Mouse (Mus musculus): Measurements from ENCODE around the gene Lrfn4. TPM values are rescaled to one million over a fixed set of nuclear protein-coding genes. Genes with fewer than 3 reads are reported as not detected.

The Lrfn4 gene
- total RNA-seq (2023), result 0.18 TPM

DNA sequence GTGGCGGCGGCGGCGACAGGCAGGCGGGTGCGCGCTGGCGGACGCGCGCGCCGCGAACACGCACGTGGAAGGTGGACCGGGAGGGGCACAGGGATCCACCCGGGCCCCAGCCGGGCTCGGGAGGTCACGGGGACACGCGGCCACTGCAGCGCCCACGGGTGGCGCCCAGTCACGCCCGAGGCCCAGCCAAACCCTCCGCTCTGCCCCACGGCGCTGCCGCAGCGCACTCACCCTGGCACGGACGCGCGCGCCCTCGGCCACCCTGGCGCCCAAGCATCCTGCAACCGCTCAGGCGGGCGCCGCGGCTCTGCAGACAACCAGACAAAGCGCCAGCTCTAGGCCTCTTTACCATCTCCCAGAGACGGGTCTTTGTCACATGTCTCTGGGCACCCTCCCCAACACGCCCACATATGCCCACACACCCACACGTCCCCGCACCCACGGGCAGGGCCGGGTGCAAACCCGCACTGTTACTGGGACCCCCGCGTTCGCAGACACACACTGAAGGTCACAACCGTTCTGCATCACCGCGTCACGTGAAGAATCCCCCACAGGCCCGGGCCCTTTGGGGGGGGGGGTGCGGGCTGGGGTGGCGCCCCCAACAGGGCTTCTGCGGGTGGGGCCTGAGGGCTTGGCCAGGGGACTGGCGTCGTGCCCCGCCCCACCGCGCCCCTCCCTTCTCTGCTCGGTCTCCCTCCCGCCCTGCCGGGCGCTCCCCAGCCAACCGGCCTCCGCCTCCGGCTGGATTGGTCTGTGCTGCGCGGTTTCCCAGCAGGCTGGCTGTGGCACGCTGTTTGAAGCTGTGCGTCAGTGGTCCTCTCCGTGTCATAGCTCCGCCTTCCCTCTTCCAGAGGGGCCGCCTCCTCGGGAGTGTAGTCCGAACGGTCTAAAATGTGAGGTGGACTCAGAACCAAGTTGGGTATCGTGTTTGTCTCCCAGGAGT lies at the start of gene Lrfn4:
Lrfn4 (minus strand) TSS at position 517 of the 943 bp plus-strand sequence.

DNA sequence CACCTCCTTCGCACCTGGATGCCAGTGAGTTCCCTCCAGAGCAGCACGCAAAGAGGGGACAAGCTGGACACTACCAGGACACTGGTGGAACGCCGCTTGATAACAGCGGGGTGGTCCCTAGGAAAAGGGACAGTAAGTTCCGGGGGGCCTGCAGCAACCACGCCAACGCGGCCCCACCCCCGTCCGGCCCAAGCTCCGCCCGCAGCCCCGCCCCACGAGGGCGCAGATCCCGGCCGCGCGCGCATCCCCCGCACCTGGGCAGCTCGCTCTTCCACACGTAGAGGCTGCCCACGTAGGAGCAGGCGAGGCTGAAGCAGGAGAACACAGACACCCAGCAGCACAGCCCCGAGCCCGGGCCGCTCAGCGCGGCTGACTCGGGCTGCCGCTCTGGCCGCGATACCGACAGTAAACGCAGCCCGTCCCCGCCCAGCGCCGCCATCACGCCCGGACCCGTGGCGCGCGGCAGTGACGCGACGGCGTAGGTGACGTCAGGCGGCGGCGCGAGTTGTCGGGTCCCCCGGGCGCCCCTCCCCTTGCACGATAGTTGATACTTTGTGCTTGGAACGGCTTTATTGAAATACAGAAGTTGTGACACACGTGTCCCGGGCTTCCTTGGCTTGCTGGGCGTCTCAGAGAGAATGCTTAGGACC lies 9.8 kb upstream of the Lrfn4 start, which contains the start of gene Rce1:
Rce1 (minus strand) TSS at position 463 of the 650 bp plus-strand sequence.

Other genes starting within 250 kb of the Lrfn4 start
- gene Kdm2a, start 217.4 kb downstream of the Lrfn4 start, total RNA-seq (2023), result 153 TPM
- gene Rhod, start 176.2 kb downstream of the Lrfn4 start, total RNA-seq (2023), result 1.7 TPM
- gene Syt12, start 138.2 kb downstream of the Lrfn4 start, total RNA-seq (2023), result not detected
- not detected for gene 2010003K11Rik, start 117.1 kb downstream of the Lrfn4 start, total RNA-seq (2023)
- 5.2 TPM for gene Pcx, start 105.2 kb downstream of the Lrfn4 start, total RNA-seq (2023)
- 47.2 TPM for gene Rce1, start 10.0 kb upstream of the Lrfn4 start, total RNA-seq (2023)
- gene Gm960, start 83.0 kb upstream of the Lrfn4 start, total RNA-seq (2023), result not detected
- gene Sptbn2, start 95.5 kb upstream of the Lrfn4 start, total RNA-seq (2023), result not detected
- 22.5 TPM for gene Rbm4b, start 140.8 kb upstream of the Lrfn4 start, total RNA-seq (2023)
- 97.2 TPM for gene Rbm4, start 178.2 kb upstream of the Lrfn4 start, total RNA-seq (2023)
- 44.3 TPM for gene Gm21992, start 195.9 kb upstream of the Lrfn4 start, total RNA-seq (2023)
- gene Rbm14, start 196.0 kb upstream of the Lrfn4 start, total RNA-seq (2023), result 90.1 TPM
- 52.9 TPM for gene Ccs, start 223.7 kb upstream of the Lrfn4 start, total RNA-seq (2023)
- gene Ccdc87, start 223.7 kb upstream of the Lrfn4 start, total RNA-seq (2023), result not detected
- gene Ctsf, start 239.5 kb upstream of the Lrfn4 start, total RNA-seq (2023), result 7.2 TPM